Mouse (Mus musculus) heart, adult 11 months (tissue): Measurements from ENCODE around the gene Il17rb.
A peak's percentile ranks its signal among the peaks of the same experiment; 100 is the strongest.

Source experiments
- DNase-seq: peaks from one replicate; pipeline ENCODE4 v3.0.0; 2022

Gene Il17rb

GRCm38 (mm10) chr14:29950805-29951204, 57.9 kb downstream of the Il17rb start:
- peak; percentile 74 for DNase-seq

GRCm38 (mm10) chr14:29946761-29947309, 61.9 kb downstream of the Il17rb start:
- no peak for DNase-seq
